Mouse (Mus musculus) urinary bladder, adult 2 months (tissue): ENCODE data around the gene Rps6ka4. TPM values are rescaled to one million over a fixed set of nuclear protein-coding genes. Genes with fewer than 3 reads are reported as not detected.

Source experiments
- DNase-seq: peaks from one replicate; pipeline ENCODE4 v3.0.0; 2022; ENCODE audit warnings: low spot score
- polyA plus RNA-seq: library from polyadenylated mRNA; depleted of rRNA; stranded (reverse); fragments of >200 nt; gene quantifications from 2 replicates; pipeline ENCODE4 v1.2.3, GENCODE M21; 2012; rRNA removed

Gene Rps6ka4
- polyA plus RNA-seq, result 34.6 and 37.5 TPM in 2 replicates

DNA sequence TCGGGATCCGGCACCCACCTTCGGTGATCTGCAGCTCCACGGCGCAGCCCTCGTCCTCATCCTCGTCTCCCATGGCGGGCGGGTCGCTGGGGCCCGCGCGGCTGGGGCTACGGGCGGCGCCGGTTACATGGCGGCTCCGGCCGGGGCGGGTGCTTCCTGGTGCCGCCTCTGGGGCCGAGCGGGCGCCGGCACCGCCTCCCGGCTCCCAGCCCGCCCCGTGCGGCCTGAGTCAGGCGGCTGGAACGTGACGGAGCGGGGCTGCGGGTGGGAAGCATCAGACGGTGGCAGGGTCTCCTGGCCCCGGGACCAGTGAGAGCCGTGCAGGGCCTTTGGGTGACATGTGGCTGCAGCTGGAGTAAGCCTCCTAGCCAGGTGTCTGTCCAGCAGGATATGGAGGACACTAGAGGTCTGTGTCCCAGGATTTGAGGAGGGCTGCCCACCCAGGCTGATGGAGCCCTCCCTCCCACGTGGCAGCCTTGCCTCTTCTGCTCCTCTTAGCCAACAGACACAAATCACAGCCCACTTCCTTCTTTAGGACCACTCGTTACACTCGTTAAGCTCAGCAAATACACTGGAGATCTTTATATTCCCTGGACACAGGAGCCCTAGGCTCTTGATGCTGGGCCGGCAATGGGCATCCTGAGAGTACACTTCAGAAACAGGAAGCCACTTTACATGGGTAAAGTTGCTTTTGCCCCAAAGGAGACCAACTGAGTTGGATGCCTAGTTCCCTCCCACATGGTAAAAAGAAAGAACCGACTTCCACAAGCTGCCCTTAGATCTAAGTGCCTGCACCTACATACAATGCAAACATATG, at the start of gene Rps6ka4:
Gene Rps6ka4 (minus strand): TSS at position 162 of the 817 bp plus-strand sequence.
- DNase-seq, result peak; percentile 80

DNA sequence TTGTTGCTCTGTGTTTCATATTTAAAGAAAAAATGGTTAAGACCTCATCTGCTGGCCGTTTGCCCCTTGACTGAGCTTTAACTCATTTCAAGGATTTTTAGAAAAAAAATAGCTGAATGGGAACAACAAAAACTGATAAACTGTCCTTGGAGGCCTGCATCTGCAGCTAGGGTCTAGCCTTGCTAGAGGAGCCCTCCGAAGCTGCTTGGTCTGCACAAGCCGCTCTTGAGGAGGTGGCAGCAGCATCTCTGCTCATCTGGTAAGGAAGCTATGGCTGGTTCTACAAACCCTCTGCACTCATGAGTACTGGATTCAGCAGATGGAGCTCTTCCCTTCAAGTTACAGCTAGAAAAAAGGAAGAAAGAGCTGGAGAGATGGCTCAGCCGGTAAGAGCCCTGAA, 37.5 kb upstream of the Rps6ka4 start:
- no peak for DNase-seq

GRCm38 (mm10) chr19:6876799-6877198, 36.4 kb upstream of the Rps6ka4 start:
- DNase-seq, result no peak

- DNase-seq, result no peak
Observed at GRCm38 (mm10) chr19:6875834-6876233, 35.4 kb upstream of the Rps6ka4 start.

- no peak for DNase-seq
Observed at GRCm38 (mm10) chr19:6874257-6874656, 33.8 kb upstream of the Rps6ka4 start.

GRCm38 (mm10) chr19:6872701-6873100, 32.3 kb upstream of the Rps6ka4 start:
- no peak for DNase-seq

GRCm38 (mm10) chr19:6871574-6872271, 31.3 kb upstream of the Rps6ka4 start:
- DNase-seq, result no peak

DNA sequence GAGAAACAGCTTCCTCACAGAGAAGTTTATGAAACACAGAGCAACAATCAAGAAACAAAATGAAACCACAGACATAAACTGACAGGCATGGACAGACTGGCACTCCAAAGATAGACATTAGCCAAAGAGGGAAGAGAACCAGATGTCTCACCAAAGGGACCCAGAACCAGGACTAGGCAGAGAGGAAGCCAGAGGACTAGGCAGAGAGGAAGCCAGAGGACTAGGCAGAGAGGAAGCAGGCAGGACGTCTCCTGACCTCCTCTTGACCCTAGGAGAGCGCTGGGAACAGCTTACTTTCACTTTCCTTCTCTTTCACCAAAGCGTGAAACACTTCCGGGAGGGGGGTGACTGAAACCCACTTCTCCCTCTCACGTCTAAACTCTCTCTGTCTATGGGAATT, 28.9 kb upstream of the Rps6ka4 start:
- DNase-seq, result no peak

DNA sequence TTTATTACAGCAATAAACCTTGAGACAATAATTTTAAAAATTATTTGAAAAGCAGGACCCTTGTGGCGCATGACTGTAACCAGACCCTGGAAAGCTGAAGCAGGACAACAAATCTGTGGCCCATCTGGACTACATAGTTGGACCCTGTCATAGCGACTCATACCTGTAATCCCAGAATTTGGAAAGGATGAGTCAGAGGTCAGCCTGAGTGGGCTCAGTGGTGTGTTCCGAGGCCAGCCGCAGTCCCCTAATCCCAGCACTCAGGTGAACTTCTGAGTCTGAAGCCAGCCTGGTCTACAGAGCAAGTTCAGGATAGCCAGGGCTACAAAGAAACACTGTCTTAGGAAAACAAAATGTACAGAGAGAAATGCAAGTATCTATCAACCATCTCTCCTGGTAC, 21.0 kb upstream of the Rps6ka4 start:
- DNase-seq, result no peak

- DNase-seq, result no peak
Observed at GRCm38 (mm10) chr19:6860706-6861105, 20.3 kb upstream of the Rps6ka4 start.

DNA sequence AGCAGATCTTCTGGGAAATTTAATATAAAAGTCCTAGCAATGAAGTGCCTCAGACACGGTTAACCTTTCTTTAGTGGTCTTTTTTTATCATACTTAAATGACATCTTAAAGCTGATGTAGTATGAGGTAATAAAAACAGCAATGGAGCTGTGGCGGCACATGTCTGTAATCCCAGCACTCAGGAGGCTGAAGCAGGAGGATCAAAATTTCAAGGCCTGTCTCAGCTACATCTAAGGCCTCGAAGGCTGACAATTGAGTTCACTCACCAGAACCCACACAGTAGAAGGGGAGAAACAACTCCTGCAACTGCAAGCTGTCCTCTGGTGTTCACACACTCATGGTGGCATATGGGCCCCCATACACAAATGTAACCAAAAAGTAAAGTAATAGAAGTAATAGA, 19.5 kb upstream of the Rps6ka4 start:
- DNase-seq, result no peak

- DNase-seq, result no peak
Observed at GRCm38 (mm10) chr19:6859032-6859651, 18.7 kb upstream of the Rps6ka4 start.

DNA sequence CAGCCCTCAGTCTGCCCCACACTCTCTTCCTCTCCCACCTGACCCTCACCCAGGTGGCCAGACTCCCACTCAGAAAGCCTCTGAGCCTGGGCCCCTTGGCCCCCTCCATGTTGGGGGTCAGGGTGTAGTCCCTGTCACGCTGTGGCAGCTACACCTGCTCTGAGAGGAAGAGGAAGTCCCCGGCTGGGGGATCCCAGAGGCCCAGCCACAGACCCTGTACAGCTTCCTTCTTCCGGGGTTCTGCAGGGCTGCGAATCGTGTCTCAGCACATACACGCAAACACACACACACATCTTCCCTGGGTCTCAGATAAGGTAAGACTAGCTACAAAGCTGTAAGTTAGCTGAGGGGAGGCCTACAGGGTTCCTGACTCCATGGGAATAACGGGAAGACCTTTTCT, 17.6 kb upstream of the Rps6ka4 start, which contains the start of gene Ccdc88b:
Gene Ccdc88b (minus strand): TSS at position 181 of the 400 bp plus-strand sequence.
- no peak for DNase-seq

GRCm38 (mm10) chr19:6857391-6858005, 17.1 kb upstream of the Rps6ka4 start:
- DNase-seq, result no peak

- no peak for DNase-seq
Observed at GRCm38 (mm10) chr19:6857003-6857360, 16.5 kb upstream of the Rps6ka4 start.

- DNase-seq, result no peak
Observed at GRCm38 (mm10) chr19:6856281-6857002, 16.0 kb upstream of the Rps6ka4 start.

- no peak for DNase-seq
Observed at GRCm38 (mm10) chr19:6855225-6856031, 15.0 kb upstream of the Rps6ka4 start.

GRCm38 (mm10) chr19:6854658-6855057, 14.2 kb upstream of the Rps6ka4 start:
- DNase-seq, result no peak

DNA sequence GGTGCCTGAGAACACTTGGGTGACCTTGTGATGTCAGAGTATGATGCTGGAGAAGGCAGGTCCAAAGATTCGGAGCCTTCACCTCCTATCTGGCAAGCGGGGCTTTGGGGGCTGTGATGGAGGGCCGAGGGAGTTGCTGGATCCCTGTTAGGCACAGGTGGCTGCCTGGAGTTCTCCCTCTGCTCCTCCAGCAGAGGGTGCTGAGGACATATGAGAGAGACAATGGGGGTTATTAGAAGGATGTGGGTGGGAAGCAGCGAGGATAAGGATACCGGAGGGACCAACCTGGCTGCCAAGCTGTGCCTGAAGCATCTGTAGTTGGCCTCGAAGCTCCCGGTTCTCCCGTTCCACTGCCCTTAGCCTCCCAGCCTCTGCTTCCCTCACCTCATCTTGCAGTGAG, 13.5 kb upstream of the Rps6ka4 start:
- DNase-seq, result no peak

DNA sequence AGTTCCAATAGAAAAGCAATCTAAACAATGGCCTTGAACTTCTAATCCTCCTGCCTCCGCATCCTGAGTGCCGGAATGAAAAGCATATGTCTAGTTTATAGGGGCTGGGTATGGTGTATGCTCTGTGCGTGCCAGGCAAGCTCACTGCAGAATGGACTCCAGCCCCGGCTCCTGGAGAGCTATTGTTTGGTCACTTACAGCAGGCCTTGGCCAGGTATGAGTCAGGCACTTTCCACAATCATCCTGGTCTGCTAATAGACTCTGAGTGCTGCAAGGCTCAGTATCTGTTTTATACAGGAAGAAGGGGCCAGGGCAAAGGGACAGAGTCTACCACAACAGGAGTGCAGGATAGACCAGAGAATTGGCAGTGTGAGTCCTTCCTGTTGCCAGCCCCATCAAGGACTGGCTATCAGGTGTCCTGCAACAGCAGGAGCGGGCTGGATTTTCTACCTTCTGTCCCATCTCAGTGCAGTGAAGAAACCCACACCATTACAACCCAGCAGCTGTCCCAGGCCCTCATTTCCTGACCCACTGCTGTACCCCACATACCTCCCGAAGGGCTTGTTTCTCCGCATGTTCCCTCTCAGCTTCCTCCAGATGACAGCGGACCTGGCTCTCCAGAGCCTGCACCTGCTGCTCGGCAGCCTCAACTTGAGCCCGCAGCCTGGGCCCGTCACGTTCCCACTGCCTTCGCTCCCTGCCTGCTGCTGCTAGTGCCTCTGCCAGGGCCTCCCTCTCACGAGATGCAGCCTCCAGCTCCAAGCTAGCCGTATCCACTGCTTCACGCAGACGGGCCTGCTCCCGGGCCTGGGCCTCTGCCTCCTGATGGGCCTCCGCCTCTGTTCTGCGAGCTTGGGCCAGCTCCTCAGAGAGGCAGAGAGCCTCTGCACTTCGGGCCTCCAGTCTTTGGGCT, 12.2 kb upstream of the Rps6ka4 start:
- DNase-seq, result no peak
